Mouse (Mus musculus) cortical plate, adult 2 months (tissue): ENCODE data around the gene Dmrtc1c2.

Source experiments
- CTCF ChIP-seq: fragments of 200-500 bp; IDR thresholded peaks from 2 replicates; pipeline ENCODE4 v1.5.1; 2011; ENCODE audit warnings: mild to moderate bottlenecking, control low read depth, low read length; ENCODE audit not compliant: insufficient read depth; ENCODE audit errors: extremely low read depth
- POLR2A ChIP-seq: fragments of 200-500 bp; IDR thresholded peaks from 2 replicates; pipeline ENCODE4 v1.6.1; 2011; ENCODE audit warnings: mild to moderate bottlenecking, low read length, control low read depth; ENCODE audit not compliant: insufficient read depth; ENCODE audit errors: extremely low read depth

- TF ChIP-seq CTCF (no peak), POLR2A (no peak)
Measured at GRCm38 (mm10) chrX:102867871-102868270, 13.5 kb upstream of the Dmrtc1c2 start, which contains the start of gene 1700031F05Rik.
